Mouse (Mus musculus) cerebellum, adult 11 months (tissue): ENCODE data around the gene Gde1.

Source experiments
- DNase-seq: peaks from one replicate; pipeline ENCODE4 v3.0.0; 2022

Gene Gde1

GRCm38 (mm10) chr7:118705101-118705961 lies at the start of gene Gde1:
Gene Gde1 (minus strand): TSS chr7:118705778.
- peak; percentile 90 for DNase-seq

GRCm38 (mm10) chr7:118751625-118752024 lies 46.0 kb upstream of the Gde1 start:
- no peak for DNase-seq

GRCm38 (mm10) chr7:118749706-118750105 lies 44.1 kb upstream of the Gde1 start:
- no peak for DNase-seq

- no peak for DNase-seq
Measured at GRCm38 (mm10) chr7:118747891-118748672, 42.5 kb upstream of the Gde1 start.

GRCm38 (mm10) chr7:118744766-118745165 lies 39.2 kb upstream of the Gde1 start:
- DNase-seq = no peak

GRCm38 (mm10) chr7:118742278-118742677 lies 36.7 kb upstream of the Gde1 start:
- DNase-seq = no peak

DNA sequence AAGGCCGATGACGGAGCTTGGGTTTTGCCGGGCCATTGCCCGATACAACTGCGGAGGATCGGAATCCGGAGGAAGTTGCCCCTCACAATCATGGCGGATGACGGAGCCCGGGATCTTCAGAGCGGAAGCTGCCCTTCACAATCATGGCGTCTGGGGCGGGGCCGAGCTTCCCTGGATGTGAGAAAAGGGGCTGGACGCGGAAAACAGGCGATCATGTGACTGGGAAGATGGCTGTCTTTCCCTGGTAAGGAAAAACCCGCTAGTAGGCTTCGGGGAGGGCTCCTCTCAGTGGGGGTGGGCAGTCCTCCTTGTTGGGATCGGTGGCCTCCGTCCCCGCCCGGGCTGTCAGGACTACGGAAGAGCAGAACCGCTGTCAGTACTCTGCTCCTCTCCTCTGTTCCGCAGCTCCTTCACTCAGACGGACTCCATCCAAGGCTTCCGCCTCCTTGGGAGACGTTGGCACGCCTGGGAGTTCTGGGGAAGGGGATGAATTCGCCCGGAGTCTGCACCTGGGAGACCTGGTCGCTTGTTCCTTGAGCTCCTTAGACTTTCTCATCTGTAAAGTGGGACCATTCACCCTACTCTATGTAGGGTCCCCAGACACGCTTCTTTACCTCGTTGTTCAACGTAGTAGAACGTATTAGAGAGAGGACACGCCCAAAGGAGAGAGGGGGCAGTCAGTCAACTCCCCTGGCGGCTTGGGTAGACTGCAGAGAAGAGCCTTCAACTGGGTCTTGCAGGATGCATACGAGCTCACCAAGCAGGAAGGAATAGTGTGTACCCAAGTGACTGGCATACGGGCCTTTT lies 35.2 kb upstream of the Gde1 start:
- DNase-seq = peak; percentile 93

DNA sequence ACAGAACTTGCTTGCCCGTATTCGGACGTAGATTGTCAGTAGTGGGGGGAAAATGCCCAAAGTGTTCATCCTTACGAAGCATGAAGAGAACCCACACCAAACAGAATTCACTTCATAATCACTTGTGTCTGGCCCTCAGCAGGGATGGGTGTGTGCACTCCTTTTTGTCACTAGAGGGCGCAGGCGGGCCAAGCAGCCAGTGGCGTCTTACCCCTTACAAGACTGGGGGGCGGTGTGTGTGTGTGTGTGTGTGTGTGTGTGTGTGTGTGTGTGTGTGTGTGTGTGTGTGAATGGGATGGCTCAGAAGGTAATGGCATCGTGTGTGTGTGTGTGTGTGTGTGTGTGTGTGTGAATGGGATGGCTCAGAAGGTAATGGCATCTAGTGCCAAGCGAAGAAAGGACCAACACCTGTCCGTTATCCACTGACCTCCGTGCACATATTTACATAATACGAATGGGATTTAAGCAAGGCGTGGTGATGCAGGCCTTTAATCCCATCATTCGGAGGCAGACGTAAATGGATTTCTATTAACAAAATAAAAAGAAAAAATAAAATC lies 34.5 kb upstream of the Gde1 start, which contains the start of gene Vps35l:
TSS of gene Vps35l (plus strand) at position 252 of the 557 bp plus-strand sequence.
- peak; percentile 80 for DNase-seq

GRCm38 (mm10) chr7:118738730-118739129 lies 33.2 kb upstream of the Gde1 start:
- DNase-seq = no peak

- DNase-seq = no peak
Measured at GRCm38 (mm10) chr7:118733225-118733624, 27.6 kb upstream of the Gde1 start.

DNA sequence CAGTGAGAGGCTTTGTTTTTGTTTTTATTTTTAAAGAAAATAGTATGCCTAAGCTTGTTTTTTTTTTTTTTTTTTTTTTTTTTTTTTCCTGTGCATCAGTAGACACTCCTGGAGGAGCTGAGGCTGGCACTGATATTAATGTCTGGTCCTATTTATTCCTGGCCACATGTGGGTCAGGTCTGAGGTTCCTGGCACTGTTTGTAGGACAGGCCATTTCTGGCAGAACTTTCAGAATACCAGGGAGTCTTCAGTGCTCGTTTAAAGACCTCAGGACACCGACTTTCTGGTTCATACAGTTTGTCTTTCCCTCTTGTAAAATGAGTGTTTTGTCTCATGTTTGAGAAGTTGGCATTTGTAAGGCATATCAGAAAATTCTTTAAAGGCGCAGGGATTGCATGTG lies 26.2 kb upstream of the Gde1 start:
- DNase-seq = no peak

DNA sequence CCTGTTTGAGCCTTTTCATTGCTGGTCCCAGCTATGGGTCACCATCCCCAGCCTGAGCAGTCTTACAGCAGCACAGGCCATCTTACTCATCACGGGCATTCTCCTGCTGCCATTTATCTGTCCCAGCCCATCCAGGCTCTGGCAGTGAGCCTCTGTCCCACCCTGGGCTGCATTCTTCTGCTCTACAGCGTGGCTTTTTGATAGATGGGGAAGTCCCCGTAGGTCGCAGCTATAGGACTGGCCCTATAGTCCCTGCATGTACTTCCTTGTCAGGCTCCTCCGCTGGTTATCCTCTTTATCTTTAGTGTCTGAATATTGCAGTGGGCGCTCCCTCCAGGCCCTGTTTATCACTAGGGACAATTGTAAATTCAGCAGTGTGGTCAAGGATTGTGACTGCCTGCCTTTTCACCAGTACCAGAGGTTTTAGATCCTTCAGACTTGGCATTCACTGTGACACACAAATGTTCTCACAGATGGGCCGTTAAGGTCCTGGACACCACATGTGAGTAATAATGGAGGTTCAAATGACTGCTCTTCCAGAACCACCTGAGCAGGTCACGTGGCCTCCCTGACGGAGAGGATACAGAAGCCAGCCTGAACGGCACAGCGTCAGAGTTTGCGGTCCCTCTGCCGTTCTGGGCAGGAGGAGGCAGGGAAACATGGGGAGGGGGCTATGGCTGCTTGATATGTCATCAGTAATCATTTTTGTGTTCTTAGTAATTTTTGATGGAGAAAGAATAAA lies 23.4 kb upstream of the Gde1 start:
- DNase-seq = no peak

GRCm38 (mm10) chr7:118725459-118725858 lies 19.9 kb upstream of the Gde1 start:
- DNase-seq = no peak

DNA sequence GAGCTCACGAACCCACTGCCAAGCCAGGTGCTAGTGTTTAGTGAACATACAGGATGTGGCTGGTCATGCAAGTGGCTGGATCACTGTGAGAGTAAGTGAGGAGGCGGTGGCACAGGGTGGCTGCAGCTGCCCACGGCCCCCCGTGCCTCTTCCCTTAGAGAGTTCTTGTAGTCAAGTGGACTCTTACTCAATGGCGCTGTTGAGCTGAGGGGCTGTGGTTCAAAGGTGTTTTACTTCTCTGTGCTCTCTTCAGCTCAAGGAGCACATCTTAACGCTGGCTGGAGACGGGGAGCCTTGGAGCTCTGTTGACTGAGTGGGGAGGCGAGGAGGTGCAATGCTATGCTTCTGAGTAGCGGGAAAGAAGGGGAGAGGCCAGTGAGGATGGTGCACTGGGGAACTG lies 18.3 kb upstream of the Gde1 start:
- no peak for DNase-seq

DNA sequence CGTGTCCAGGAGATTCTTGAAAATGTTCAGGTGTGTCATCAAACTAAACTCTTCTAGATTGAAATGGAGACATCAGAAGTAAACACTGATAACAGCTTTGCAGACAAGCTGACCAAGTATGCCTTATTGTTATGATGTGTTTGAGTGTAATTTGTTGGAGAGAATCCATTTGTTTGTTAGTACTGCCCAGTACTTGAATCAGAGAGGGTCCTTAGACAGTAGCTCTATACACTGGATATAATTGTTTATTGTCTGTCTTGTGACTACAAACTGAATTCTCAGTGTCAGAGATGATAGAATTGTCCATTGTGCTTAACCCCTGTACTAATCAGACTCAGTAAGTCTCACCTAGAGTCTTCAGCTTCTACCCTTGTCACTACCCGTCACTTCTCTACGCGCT lies 12.5 kb upstream of the Gde1 start:
- DNase-seq = no peak

DNA sequence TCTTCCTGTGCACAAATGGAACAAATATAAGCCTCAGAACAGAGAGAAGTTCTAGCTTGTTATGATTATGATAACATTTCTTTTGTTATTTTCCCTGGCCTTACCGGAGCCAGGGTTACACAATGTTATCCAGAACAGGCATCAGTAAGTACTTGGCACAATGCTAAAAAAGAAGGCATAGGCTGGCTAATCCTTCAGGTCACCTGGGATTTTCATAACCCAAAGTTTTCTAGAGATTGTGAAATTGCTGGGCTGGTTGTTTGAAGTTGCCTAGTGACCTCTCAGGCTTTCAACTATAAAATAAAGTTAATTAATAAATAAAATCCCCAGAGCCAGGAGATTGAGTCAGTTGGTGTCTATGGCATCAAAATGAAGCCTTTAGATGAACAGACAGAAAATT lies 9.3 kb upstream of the Gde1 start:
- no peak for DNase-seq

GRCm38 (mm10) chr7:118712228-118713173 lies 6.9 kb upstream of the Gde1 start, which contains the start of gene Ccp110:
Gene Ccp110 (plus strand): TSS chr7:118712552.
- peak; percentile 90 for DNase-seq

GRCm38 (mm10) chr7:118710776-118711175 lies 5.2 kb upstream of the Gde1 start:
- no peak for DNase-seq

GRCm38 (mm10) chr7:118708002-118708401 lies 2.4 kb upstream of the Gde1 start:
- no peak for DNase-seq

GRCm38 (mm10) chr7:118707216-118707615 lies 1.6 kb upstream of the Gde1 start:
- DNase-seq = no peak

GRCm38 (mm10) chr7:118706488-118706887 lies 910 bp upstream of the Gde1 start:
- no peak for DNase-seq
